Mouse (Mus musculus) left cerebral cortex, postnatal 14 days (tissue): ENCODE results near the gene Epb41l4b. TPM values are rescaled to one million over a fixed set of nuclear protein-coding genes. Genes with fewer than 3 reads are reported as not detected.

Experiments used
- DNase-seq, 2 experiments: peaks; one replicate each; pipeline ENCODE4 v3.0.0; 2021 to 2022; ENCODE audit warnings: low spot score in 2 of 2, mixed read lengths in 1 of 2
- intact Hi-C: fragments of 180-260 bp; cut with DNase I; formaldehyde crosslinking; loops from one replicate; pipeline ENCODE4 v1.15.1; 2025
- total RNA-seq, 2 experiments: library from RNA; stranded (reverse); gene quantifications; 2 replicates each; pipeline ENCODE4 v1.2.3; 2021

Epb41l4b gene
- total RNA-seq, 2 experiments from 2014 or later: 17.9 to 21.3 TPM

DNA sequence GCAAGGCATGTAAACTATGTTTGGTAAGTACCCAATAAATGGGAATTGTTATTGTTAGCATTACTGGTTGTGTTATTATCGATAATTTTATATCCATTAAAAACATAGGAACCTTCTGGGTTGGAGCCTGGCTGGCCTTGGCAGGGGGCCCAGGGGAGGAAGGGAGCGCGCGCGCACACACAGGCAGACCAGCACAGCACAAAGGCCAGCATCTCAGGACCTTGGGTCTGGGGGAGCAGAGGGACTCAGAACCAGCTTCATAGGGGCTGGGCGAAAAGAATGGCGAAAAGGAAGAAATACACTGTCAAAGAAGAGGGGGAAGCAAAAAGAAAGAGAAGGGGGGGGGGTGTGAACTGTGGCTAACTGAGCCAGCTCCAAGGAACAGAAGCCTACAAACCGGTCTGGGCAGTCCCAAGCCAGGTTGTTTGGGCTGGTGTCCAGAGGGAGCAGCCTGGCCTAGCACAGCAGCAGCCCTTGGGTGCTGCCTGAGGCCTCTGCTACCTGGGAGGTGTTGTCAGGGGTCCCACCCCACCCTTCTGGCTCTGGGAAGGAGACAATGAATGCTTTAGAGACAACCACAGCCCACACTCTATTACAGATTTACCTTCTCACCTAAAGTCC lies 13.4 kb upstream of the Epb41l4b start:
- intact Hi-C loops: no loop called here
- DNase-seq: no peak

DNA sequence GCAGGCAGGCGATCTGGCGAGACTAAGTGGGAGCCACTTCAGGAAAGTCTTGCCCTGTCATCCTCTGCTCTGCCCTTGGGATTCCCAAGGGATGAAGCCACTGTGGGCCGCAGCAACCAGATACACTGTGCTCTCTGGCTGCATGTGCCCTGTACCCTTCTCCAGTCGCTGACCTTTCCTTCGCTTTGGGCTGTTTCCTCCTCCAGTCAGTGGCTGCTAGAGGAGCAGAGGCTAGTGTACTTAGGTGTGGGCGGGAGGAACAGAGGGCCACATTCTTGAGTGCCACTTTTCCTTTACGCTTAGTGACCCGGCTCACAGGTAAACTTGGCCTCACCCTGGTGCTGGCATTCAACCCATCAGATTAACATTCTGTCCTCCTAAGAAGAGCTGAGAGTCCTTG lies 10.6 kb upstream of the Epb41l4b start:
- no peak for DNase-seq
- intact Hi-C loops: no loop called here

DNA sequence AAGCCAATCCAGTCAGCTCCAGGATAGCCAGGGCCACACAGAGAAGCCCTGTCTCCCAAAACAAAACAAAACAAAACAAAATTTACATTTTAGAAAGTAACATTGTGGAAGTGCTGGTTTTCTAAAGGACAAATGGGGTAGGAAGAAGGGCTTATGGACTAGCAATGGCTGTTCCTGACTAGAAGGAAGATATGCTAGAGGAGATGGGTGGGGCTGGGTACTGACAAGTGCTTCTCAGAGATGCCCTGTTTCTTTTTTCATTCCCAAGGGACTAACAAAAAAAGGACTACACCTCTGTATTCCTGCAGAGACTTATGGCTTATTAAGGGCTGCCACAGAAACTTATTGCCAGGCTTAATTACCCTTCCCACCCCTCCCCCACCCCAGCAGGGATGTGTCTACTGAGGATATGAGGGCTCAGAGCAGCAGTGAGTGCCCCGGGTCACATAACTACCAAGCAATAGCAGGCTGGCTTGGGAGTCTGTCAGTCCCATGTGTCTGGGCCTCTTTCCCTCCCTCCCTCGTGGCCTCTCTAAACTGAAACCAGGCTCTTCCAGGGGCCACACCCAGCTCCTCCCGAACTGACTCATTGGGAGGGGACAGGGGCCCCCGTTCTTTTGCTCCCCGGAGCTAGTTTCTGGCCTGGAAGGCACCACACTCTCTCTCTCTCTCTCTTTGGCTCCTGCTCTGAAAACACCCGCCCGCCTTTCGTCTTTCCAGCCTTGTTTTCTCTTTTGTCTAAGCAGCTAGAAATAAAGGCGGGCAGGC lies 10.0 kb upstream of the Epb41l4b start:
- intact Hi-C loops: no loop called here
- no peak for DNase-seq

DNA sequence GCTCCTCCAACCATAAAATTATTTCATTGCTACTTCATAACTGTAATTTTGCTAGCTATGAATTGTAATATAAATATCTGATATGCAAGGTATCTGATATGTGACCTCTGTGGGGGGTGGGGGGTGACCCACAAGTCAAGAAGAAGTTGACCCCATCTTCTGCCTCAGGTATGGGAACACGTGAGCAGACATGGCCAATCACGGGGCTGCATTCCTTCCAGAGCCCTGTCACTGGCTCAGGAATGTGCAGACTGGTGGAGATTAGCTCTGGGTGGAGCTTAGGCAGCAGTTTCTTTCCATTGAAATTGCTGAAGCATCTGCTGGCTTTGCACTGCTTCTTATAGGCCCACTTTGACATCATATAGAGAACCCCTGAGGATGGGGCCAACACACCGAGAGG lies 4.9 kb upstream of the Epb41l4b start:
- intact Hi-C loops: loop anchor here (10.0 kb wide), 1 partner anchor 203 kb away; the partner anchor contains the start of gene Tmem245
- no peak for DNase-seq

DNA sequence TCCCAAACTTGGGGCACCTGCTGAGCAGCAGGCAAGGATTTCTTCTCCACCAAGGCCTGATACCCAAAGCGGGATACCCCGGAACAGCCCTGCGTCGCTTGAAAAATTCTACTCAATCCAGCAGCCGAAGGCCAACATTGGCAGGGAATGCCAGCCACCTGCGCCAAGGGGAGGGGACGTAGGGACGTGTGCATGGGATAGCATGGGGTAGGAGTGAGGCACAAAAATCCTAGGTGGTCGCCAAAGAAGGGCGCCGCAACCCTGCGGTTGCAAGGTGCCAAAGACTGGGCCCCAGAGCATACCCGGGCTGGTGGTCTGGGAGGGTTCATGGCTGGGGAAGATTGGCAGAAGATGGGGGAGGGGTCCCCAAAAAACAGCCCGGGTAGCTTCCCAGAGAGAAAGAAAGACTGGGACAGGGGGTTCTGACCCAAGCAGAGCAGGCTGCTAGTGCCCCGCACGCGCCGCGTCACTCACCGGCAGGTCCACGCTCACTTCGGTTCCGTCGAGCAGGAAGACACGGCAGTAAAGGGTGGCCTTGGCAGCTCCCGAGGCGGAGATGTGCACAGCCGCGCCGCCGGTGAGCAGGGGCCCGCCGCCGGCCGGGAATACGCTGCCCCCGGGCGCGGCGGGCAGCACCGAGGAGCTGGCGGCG lies 737 bp downstream of the Epb41l4b start:
- DNase-seq: no peak
- intact Hi-C loops: loop anchor here (2.0 to 10.0 kb wide), 3 partner anchors 78 to 198 kb away; partner anchors contain the start of gene Tmem245

DNA sequence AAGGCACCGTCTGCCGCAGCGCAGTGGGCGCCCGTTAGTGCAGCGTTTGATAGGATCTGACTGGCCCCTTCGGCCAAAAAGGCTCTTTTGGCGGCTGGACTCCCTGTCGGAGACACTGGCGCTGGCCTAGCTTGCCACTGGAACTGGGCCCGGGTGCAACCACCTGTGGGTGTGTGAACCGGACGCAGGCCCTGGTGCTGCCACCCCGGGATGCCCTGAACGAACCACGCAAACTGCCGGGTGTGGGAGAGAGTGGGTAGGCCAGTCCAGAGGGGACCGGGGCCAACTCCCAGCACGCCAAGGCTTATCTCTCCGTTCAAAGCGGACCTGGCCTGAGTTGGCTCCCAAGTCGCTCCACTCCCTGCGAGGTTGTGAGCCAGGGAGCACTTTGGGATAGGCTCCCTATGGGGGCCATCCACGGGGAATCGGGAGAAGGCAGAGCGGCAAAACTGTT lies 1.3 kb downstream of the Epb41l4b start:
- intact Hi-C loops: loop anchor here (2.0 to 10.0 kb wide), 3 partner anchors 77 to 197 kb away; partner anchors contain the start of gene Tmem245
- DNase-seq: peak in 1 of 2 experiments; percentile 16

DNA sequence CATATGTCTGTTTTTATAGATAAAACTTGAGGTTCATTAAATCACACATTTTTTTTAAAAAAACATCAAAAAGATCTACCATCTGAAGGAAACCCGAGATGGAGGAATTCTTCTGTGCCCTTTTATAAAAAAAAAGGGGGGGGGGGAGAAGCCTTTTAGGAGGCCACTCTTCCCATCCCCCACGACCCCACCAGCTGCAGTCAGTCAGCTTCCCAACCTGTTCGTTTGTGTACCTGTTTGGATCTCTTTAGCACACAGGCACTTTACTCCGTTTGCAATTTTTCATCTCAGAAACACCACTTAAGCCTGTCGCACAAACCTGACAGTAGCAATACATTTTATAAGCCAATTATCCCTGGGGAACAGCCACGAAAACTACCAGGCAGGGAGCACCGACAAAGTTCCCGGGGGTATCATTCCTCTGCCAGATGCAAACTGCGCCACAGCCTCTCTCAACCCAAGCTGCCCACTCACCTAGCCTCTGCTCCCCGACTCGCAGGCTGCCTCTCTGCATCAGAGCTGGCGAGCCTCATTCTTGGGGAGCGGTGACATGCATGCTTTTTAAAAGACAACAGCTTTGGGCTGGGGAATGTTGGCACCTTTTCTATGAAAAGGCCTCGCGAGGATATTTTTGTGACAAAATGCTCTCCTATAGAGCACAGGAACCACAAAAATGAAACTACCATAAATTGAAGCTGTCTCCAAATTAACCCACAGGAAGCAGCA lies 2.1 kb downstream of the Epb41l4b start:
- intact Hi-C loops: loop anchor here (5.0 to 10.0 kb wide), 2 partner anchors 124 to 196 kb away; partner anchors contain the start of gene Tmem245
- no peak for DNase-seq

DNA sequence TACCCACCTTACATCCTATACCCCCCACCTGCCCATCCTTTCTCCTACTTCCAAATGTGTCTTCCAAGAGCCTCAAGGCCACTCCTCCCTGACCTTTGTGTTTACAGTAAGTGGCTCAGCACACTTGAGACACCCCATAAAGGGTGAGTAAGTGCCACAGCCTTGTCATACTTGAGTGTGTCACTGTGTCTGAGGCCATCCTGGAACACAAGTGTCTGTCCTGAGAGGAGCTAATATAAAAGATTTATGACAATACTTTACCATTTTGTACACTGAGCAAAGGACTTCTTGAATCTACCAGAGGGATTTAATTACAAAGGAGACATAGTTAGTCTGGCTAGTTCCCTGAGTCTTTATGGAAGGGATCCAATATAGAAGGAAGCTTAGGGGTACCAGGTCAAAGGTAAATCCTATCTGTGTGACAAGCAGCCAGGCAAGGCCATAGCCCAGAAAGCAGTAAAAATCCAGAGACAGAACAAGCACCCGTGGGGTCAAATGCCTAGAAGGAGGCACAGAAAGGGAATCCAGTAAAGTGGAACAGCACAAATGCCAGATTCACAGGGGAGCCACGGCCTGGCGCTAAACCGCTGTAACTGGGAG lies 2.9 kb downstream of the Epb41l4b start:
- intact Hi-C loops: loop anchor here (5.0 to 10.0 kb wide), 2 partner anchors 123 to 195 kb away; partner anchors contain the start of gene Tmem245
- DNase-seq: no peak

DNA sequence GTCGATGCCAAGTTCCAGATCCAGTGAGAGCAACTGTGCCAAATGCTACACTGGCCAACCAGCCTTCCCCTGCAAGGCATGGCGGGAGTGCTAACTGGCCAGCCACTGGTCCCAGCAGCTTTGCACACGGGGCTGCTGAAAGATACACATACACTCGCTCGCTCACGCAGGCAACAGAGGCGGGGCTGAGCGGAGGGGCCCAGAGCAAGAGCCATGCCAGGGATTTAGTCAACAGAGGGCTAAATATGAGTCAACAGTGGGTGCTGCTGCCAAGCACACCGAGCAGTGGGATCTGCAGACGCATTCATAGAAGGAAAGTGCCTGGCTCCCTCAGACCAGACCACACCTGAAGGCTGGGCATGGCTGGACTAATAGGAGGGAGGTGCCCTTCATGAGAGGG lies 3.8 kb downstream of the Epb41l4b start:
- DNase-seq: no peak
- intact Hi-C loops: no loop called here

DNA sequence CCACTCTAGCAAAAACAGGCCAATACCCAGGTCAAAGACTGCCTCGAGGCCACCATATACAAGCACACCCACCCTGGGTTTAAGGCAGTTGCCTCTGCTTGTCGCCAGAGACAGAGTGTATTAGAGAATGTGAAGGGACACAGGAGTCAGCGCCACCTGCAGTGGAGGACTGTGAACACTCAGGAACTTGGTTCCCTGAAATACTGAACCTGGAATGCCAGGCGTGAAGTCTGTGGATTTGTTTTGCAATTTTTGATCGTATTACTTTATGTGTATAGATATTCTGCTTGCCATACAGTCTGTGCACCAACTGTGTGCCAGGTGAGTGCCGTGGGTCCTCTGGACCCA lies 5.2 kb downstream of the Epb41l4b start:
- DNase-seq: no peak
- intact Hi-C loops: no loop called here

DNA sequence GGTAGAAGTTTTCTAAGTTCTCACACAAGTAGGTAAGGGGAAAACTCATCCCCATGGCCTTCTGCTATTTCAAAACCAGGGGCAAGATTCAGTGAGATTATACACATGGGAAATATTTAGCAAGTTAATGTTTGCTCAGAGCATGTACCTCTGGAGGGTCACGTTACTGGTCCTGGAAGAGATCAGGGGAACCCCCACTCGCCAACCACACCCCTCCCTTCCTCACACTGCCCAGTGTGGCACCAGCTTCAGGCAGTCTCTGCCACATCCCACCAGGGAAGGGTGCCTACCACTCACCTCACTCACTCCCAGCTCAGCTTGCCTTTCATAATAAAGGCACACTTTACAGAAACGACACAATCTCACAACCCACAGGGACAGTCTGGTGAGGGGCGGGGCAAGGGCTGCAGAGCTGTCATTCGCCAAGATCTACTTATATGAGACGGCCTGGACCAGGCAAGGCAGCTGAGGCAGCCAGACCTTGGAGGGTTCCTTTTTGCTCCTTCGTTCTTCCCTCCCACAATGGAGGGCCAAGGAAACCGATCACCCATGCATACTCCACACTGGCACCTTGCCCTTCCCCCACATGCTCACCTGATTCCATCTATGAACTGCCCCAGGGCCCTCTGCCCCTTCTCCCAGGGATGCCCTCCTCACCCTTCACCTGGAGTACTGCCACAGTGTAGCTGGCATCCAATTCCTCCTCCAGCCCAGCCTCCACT lies 5.7 kb downstream of the Epb41l4b start:
- intact Hi-C loops: no loop called here
- no peak for DNase-seq

DNA sequence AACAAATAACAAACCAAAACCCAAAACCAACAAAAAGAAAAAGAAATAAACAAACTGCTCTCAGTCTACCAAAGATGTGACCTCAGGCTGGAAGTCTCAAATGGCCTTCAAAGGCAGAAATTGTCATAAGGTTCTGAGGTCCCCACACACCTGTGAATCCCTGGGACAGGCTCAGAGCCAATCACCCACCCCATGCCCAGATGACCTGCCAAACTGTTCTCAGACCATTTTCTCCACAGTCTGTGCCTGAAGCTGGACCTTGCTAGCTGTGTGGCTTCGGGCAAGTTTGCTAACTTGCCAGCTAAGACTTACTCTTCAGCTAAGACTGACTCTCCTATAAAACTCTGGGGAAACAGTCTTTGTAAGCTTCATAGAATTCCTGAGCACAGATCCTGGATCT lies 7.8 kb downstream of the Epb41l4b start:
- DNase-seq: no peak
- intact Hi-C loops: no loop called here

DNA sequence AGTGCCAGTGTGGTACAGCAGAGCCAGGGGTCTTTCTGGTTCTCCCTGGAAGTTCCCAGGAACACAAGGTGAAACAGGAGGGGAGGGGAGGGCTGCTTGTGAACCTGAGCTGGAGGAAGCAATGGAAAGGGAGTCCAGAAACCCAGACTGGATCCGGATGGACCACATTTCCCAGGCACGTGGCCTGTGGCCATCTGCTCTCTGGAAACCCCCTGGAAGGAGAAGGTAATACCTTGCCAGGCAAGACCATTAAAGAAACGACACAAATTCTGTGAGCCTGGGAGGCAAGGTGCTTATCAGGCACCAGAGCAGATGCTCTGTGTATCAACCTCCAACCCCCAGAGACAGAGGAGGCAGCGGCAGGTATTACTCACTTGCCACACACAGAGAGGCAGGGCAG lies 8.7 kb downstream of the Epb41l4b start:
- intact Hi-C loops: no loop called here

DNA sequence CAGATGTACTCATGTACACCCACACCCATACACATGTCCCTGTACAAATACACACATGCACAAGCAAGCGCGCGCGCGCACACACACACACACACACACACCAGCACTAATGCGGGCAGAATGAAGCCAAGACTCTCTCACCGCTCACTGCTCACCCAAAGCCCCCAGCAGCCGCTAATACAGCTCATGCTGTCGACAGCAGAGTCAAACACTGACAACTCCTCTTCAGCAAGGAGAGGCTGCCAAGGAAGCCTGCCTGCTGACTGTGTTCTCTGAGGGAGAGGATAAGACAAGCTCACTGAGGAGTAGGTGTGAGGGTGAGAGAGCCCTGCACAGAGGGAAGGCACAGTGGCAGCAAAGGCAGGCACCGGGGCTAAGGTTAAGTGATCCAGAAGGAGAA lies 11.4 kb downstream of the Epb41l4b start:
- peak; percentile 43 to 49 for DNase-seq
- intact Hi-C loops: no loop called here

More for the DNA sequence above, 8.7 kb downstream of the Epb41l4b start:
- DNase-seq: no peak

DNA sequence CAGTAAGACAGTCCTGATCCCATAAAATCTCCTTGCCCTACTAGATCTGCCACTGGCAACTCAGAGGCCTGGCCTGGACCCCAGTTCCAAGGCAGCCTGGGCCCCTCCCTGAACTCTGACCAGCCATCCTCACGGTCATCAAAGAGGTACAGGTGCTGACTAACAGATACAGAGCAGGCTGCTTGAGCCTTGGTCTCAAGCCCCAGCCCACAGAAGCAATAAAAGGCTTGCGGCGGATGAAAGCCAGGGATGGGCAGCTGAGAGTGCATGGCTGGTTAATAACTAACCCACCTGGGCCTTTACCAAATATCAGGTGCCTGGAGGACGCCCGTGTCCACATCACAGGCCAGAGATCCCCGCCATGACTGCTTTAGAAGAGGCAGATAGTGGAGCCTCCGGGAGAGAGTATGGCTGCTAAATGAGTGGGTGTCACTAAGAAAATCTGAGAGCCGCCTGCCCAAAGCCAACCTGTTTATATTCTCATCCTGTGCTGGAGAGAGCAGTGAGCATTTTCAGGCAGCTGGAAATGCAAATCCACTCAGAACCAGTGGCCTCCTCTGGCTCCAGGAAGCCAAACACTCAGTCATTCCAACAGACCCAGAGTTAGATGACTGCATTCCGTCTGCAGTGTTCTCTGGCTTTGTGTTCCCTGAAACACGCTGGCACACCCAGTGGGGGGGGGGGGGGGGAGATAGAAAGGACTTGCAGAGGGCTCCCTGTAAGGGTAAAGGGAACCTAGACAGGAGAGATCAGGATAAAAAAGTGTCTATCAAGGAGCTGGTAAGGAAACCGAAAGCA lies 13.3 kb downstream of the Epb41l4b start:
- no peak for DNase-seq
- intact Hi-C loops: no loop called here

DNA sequence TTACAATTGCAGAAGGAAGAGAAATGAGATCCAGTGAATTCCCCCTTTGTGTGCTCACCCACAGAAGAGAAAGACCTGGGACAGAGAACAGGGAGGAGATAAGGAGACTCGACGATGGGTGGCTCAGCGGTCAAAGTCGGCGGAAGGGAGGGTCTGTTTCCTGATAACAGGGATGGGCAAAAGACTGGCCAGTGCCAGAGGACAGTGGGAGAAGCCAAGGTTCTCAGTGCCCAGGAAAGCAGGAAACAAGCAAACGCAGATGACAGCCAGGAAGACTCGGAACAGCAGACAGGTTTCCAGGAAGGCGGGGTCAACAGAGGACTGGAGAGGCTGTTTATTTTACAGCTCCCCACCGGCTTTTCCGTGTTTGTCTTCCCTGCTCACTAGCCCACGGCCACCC lies 20.2 kb downstream of the Epb41l4b start:
- no peak for DNase-seq
- intact Hi-C loops: no loop called here

DNA sequence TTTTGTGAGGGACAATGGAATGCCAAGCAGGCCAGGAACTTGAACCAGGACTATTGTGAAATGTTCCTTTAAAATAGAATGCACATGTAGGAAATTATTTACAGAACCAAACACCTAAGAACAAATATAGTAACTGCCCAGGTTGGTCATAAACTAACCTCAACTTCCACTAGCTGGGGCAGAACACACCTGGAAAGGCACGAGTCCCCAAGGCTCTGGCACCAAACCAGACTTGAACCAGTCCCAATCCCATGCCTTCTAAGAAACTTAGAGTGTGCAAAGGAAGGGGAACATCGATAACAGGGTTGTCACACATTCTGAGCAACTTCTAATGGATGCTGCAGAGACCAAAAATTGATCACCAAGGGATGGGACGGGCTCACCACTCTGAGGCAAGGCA lies 21.1 kb downstream of the Epb41l4b start:
- intact Hi-C loops: no loop called here

DNA sequence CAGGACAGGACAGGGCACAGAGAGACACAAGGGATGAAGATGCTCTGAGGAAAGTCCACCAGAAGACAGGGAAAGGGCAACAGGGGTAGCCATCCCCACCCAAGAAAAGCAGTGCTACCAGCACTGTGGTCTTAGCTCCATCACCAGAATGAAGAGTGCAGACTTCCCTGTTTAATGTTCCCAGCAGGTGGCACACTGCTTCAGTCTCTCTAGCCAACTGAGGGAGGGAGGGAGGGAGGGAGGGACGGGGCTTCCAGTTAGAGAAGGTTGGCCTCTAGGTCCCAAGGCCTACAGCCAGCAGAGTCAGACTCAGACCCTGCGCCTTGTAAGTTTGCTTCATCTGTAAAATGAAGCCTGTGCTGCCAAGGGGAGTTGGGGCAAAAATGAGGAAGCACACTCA lies 22.7 kb downstream of the Epb41l4b start:
- DNase-seq: no peak
- intact Hi-C loops: no loop called here

More for the DNA sequence above, 21.1 kb downstream of the Epb41l4b start:
- DNase-seq: no peak
